Mouse (Mus musculus): ENCODE measurements around the gene Tbc1d32. TPM values are rescaled to one million over a fixed set of nuclear protein-coding genes. Genes with fewer than 3 reads are reported as not detected.

Tbc1d32 gene
- total and polyA plus RNA-seq, 2 experiments from 2014 or later, result 2.5 to 5.3 TPM

DNA sequence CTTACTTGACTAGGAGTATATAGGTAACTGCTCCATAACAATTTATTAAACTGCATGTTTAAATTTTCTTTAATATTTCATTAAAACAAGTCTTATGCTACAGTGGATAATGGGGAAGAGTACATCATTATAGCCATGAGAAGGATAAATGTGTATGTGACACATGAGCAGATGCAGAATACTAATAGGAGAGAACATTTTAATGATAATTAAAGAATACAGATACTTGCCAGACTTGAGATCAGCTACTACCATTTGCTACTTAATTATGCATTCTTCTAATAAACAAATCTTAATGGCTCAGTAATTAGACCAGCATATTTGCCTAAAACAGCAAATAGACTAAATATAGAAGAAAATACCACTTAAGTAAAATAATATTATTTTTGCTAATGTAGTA is 131.7 kb downstream of the Tbc1d32 start:
- H3K9me3 ChIP-seq (ENCODE audit: low read length), result no peaks in the 10 kb centered on the region
- H3K27ac ChIP-seq, result no peak overlapping the region
- TF ChIP-seq CTCF (IDR thresholded peaks at IDR 0.05; ENCODE audit: low read depth), result no peak
- H3K9ac ChIP-seq (replicated peaks; ENCODE audit: low read length), result no peak overlapping the region
- no peaks in the 10 kb centered on the region for H3K27me3 ChIP-seq (ENCODE audit: insufficient read depth, low read length)
- no peaks in the 10 kb centered on the region for H3K36me3 ChIP-seq (ENCODE audit: insufficient read depth, low read length)
- ATAC-seq, result no peak
- no peak overlapping the region for H3K4me2 ChIP-seq (ENCODE audit: low read depth, low read length)
- no peak overlapping the region for H3K4me3 ChIP-seq (ENCODE audit: low read length)
- DNase-seq (ENCODE audit: low spot score), result no peak
- no peaks in the 10 kb centered on the region for H3K4me1 ChIP-seq (ENCODE audit: insufficient read depth, low read length)

DNA sequence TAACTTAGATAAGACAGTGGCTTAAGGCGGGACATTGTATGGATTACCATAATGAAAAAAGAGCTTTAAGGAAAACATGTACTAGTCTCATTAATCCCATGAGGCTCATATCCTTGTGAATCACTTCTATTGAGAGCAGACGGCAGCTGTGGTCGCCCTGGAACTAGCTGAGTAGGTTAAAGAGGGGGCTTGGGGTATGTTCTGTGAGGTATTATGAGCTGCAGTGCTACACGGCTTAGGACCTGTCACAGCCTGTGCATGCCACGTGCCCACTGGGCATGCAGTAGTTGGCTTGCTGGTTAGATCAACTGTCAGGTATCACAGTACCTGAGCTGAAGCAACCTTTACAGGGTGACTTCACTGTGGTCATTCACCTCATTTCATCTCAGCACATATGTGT is 133.9 kb downstream of the Tbc1d32 start:
- Histone ChIP-seq H3K4me2 (ENCODE audit: low read depth, low read length) (no peak overlapping the region), H3K9ac (replicated peaks; ENCODE audit: low read length) (no peak overlapping the region), H3K9me3 (ENCODE audit: low read length) (no peaks in the 10 kb centered on the region), H3K36me3 (ENCODE audit: insufficient read depth, low read length) (no peaks in the 10 kb centered on the region), H3K27me3 (ENCODE audit: insufficient read depth, low read length) (no peaks in the 10 kb centered on the region), H3K27ac (no peak overlapping the region), H3K4me1 (ENCODE audit: insufficient read depth, low read length) (no peaks in the 10 kb centered on the region), H3K4me3 (ENCODE audit: low read length) (no peak overlapping the region)
- DNase-seq (ENCODE audit: low spot score) (no peak), ATAC-seq (no peak)
- TF ChIP-seq CTCF (IDR thresholded peaks at IDR 0.05; ENCODE audit: low read depth), result no peak
- WGBS, result 78% methylated on average over 5 of the region's 5 CpGs

DNA sequence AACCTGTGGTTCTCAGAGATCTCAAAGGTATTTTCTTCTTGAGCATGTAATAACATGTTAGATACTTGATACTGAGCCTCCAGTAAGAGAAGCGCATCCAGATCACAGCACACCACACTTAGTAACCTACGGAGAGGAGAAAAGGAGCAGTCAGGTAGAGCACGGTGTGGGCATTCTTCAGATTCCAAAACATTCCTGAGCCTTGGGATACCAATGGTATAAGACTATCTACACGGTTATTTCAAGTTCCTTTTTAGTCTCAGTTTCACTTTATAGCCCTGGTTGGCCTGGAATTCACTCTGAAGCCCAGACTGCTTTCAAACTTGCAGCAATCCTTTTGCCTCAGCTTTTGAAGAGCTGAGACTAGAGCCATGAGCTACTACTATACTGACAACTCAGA is 138.8 kb downstream of the Tbc1d32 start:
- ATAC-seq (no peak), DNase-seq (ENCODE audit: low spot score) (no peak)
- Histone ChIP-seq H3K4me3 (ENCODE audit: low read length) (no peak overlapping the region), H3K9me3 (ENCODE audit: low read length) (no peaks in the 10 kb centered on the region), H3K36me3 (ENCODE audit: insufficient read depth, low read length) (no peaks in the 10 kb centered on the region), H3K9ac (replicated peaks; ENCODE audit: low read length) (no peak overlapping the region), H3K27me3 (ENCODE audit: insufficient read depth, low read length) (no peaks in the 10 kb centered on the region), H3K4me1 (ENCODE audit: insufficient read depth, low read length) (no peaks in the 10 kb centered on the region), H3K27ac (no peak overlapping the region), H3K4me2 (ENCODE audit: low read depth, low read length) (no peak overlapping the region)
- 87% methylated on average over 4 of the region's 4 CpGs for WGBS
- TF ChIP-seq CTCF (IDR thresholded peaks at IDR 0.05; ENCODE audit: low read depth), result no peak

DNA sequence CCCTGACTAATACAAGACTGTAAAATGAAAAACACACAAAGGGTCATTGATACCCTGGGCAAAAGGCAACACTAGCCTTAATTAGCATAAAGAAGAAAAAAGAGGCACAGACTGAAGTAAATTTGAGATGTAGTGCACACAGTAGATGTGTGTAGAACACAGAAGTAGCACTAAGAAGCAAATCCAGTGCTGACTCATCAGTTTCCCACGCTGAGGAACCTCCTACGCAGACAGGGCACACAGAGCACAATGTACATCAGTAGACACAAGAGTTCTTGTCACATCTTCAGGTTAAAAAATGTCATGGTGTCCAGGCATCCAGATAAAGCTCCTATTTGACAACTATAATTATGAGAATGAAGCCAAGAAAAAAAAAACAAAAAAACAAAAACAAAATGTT is 165.7 kb downstream of the Tbc1d32 start:
- no peak overlapping the region for H3K4me3 ChIP-seq (ENCODE audit: low read length)
- no peaks in the 10 kb centered on the region for H3K4me1 ChIP-seq (ENCODE audit: insufficient read depth, low read length)
- DNase-seq (ENCODE audit: low spot score) (no peak), ATAC-seq (no peak)
- no peak overlapping the region for H3K9ac ChIP-seq (replicated peaks; ENCODE audit: low read length)
- no peak overlapping the region for H3K27ac ChIP-seq
- WGBS, result 84% methylated on average over 2 of the region's 2 CpGs
- no peaks in the 10 kb centered on the region for H3K9me3 ChIP-seq (ENCODE audit: low read length)
- no peaks in the 10 kb centered on the region for H3K27me3 ChIP-seq (ENCODE audit: insufficient read depth, low read length)
- TF ChIP-seq CTCF (IDR thresholded peaks at IDR 0.05; ENCODE audit: low read depth), result no peak
- no peaks in the 10 kb centered on the region for H3K36me3 ChIP-seq (ENCODE audit: insufficient read depth, low read length)
- no peak overlapping the region for H3K4me2 ChIP-seq (ENCODE audit: low read depth, low read length)

DNA sequence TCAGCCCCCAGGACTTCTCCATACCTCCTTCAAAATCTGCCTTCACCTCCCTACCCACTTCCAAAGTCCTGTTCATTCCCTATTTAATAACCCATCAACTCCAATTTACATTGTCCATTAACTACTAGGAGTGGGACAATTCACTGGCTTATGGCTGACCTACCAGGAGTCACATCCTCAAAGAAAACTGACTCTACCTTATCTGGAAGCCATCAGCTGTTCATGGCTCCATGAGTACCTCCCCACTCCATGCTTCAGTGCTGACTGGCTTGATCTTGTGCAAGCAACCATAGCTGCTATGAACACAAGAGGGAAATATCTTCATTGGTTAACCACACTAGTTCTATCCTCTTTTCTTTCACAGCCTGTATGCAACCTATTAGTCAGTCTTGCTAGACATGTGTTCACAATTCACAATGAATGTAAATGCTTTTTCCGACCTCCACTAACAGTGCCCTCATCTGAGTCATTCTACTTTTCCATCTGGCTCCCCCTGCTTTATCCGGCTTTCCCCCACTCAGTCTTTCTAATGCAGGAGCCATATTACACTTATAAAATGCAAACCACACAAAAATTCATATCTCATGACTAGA is 167.2 kb downstream of the Tbc1d32 start:
- Histone ChIP-seq H3K4me2 (ENCODE audit: low read depth, low read length) (no peak overlapping the region), H3K27me3 (ENCODE audit: insufficient read depth, low read length) (no peaks in the 10 kb centered on the region), H3K9me3 (ENCODE audit: low read length) (no peaks in the 10 kb centered on the region), H3K36me3 (ENCODE audit: insufficient read depth, low read length) (no peaks in the 10 kb centered on the region), H3K9ac (replicated peaks; ENCODE audit: low read length) (no peak overlapping the region), H3K4me3 (ENCODE audit: low read length) (no peak overlapping the region), H3K4me1 (ENCODE audit: insufficient read depth, low read length) (no peaks in the 10 kb centered on the region), H3K27ac (no peak overlapping the region)
- ATAC-seq (no peak), DNase-seq (ENCODE audit: low spot score) (no peak)
- WGBS, result 91% methylated on average over 2 of the region's 2 CpGs
- TF ChIP-seq CTCF (IDR thresholded peaks at IDR 0.05; ENCODE audit: low read depth), result no peak

DNA sequence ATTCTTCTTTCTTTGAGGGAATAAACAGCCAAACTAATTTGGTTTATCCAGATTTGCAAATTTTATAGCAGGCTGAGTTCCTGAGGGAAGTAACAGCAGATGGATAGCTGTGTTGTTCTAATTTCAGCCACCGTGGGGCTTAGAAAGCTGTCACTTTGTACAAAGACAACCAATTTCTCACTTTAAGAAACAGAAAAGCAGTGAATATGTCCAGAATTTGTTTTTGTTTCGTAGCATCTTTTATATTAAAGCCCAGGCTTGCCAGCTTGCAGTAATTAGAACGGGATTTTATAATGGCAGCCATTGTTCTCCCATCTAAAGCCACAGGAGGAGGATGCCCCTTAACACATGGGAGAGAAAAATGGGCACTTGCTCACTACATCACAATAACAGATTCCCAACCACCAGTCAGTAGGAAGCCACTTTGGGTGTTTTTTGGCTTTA is 169.5 kb downstream of the Tbc1d32 start:
- no peaks in the 10 kb centered on the region for H3K9me3 ChIP-seq (ENCODE audit: low read length)
- TF ChIP-seq CTCF (IDR thresholded peaks at IDR 0.05; ENCODE audit: low read depth), result no peak
- H3K4me3 ChIP-seq (ENCODE audit: low read length), result no peak overlapping the region
- H3K36me3 ChIP-seq (ENCODE audit: insufficient read depth, low read length), result no peaks in the 10 kb centered on the region
- ATAC-seq (0 out of 2 replicates have a peak, but pooled peaks have one; percentile 51), DNase-seq (ENCODE audit: low spot score) (peak; percentile 15)
- 0 out of 2 replicates have a peak overlapping the region, but pooled peaks have one; percentile 8 for H3K27ac ChIP-seq
- WGBS, result 18% methylated on average over 3 of the region's 3 CpGs
- H3K27me3 ChIP-seq (ENCODE audit: insufficient read depth, low read length), result no peaks in the 10 kb centered on the region
- H3K4me2 ChIP-seq (ENCODE audit: low read depth, low read length), result no peak overlapping the region
- no peaks in the 10 kb centered on the region for H3K4me1 ChIP-seq (ENCODE audit: insufficient read depth, low read length)
- H3K9ac ChIP-seq (replicated peaks; ENCODE audit: low read length), result no peak overlapping the region

DNA sequence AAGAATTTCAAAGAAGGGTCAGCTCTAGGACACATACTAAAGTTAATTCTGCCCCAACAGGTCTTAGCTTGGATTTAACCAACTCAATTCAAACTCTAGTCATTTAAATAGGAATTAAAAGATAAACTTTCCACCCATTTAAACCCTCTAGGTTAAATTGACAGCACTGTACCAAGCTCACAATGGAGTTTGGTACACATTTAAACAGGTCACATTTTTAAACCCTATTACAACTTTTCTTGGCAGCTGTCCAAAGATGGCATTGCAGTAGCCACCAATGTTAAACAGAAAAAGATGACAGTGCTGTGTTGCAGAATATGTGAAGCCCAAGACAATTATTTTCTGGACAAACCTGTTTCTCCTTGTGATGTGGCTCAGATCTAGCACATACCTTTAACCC is 203.1 kb downstream of the Tbc1d32 start:
- H3K27ac ChIP-seq, result no peak overlapping the region
- no peak overlapping the region for H3K4me3 ChIP-seq (ENCODE audit: low read length)
- DNase-seq (ENCODE audit: low spot score) (no peak), ATAC-seq (no peak)
- no peak overlapping the region for H3K4me2 ChIP-seq (ENCODE audit: low read depth, low read length)
- H3K36me3 ChIP-seq (ENCODE audit: insufficient read depth, low read length), result no peaks in the 10 kb centered on the region
- no peaks in the 10 kb centered on the region for H3K9me3 ChIP-seq (ENCODE audit: low read length)
- TF ChIP-seq CTCF (IDR thresholded peaks at IDR 0.05; ENCODE audit: low read depth), result no peak
- H3K9ac ChIP-seq (replicated peaks; ENCODE audit: low read length), result no peak overlapping the region
- no peaks in the 10 kb centered on the region for H3K4me1 ChIP-seq (ENCODE audit: insufficient read depth, low read length)
- no peaks in the 10 kb centered on the region for H3K27me3 ChIP-seq (ENCODE audit: insufficient read depth, low read length)
